Mouse (Mus musculus) ES-E14 (cell line): ENCODE measurements around the gene Ccdc110. TPM values are rescaled to one million over a fixed set of nuclear protein-coding genes. Genes with fewer than 3 reads are reported as not detected.

Experiments
- DNase-seq: peaks from one replicate; pipeline ENCODE4 v3.0.0-alpha.2; 2013; ENCODE audit warnings: low read depth, low spot score
- H3K27ac ChIP-seq: 2 replicates; pipeline ENCODE4 v1.5.1; 2012; ENCODE audit warnings: low read depth, mild to moderate bottlenecking, low read length, moderate library complexity, mixed read lengths; ENCODE audit not compliant: poor library complexity, insufficient read depth, severe bottlenecking
- H3K36me3 ChIP-seq: 2 replicates; pipeline ENCODE4 v1.6.1; 2012; ENCODE audit warnings: mild to moderate bottlenecking, low read length, moderate library complexity, mixed read lengths; ENCODE audit not compliant: control insufficient read depth, poor library complexity, insufficient read depth, severe bottlenecking
- H3K4me1 ChIP-seq, 2 experiments: fragments of 150-350 bp in 1 of 2; sonication (generic) in 1 of 2; 2 replicates each; pipeline ENCODE4 v1.6.1; 2012; ENCODE audit warnings: low read length in 2 of 2, mild to moderate bottlenecking in 1 of 2, mixed read lengths in 1 of 2; ENCODE audit not compliant: control insufficient read depth in 2 of 2, insufficient read depth in 2 of 2, poor library complexity in 1 of 2
- H3K4me3 ChIP-seq, 2 experiments: fragments of 150-350 bp in 1 of 2; sonication (generic) in 1 of 2; 2 replicates each; pipeline ENCODE4 v1.5.1; 2012; ENCODE audit warnings: low read length in 2 of 2, low read depth in 1 of 2, mild to moderate bottlenecking in 1 of 2, mixed read lengths in 1 of 2; ENCODE audit not compliant: insufficient read depth in 1 of 2, poor library complexity in 1 of 2, severe bottlenecking in 1 of 2
- H3K9ac ChIP-seq: 2 replicates; pipeline ENCODE4 v1.6.1; 2012; ENCODE audit warnings: low read depth, mild to moderate bottlenecking, low read length, mixed read lengths; ENCODE audit not compliant: poor library complexity, insufficient read depth, severe bottlenecking
- H3K9me3 ChIP-seq: fragments of 150-350 bp; sonication (generic); 2 replicates; pipeline ENCODE4 v1.6.1; 2012; ENCODE audit warnings: low read depth, mild to moderate bottlenecking, low read length; ENCODE audit not compliant: control insufficient read depth, insufficient read depth
- CHD2 ChIP-seq: IDR thresholded peaks from 2 replicates; pipeline ENCODE4 v1.6.1; 2014; ENCODE audit warnings: mild to moderate bottlenecking, low read depth, low read length, inconsistent platforms
- HCFC1 ChIP-seq: IDR thresholded peaks from 2 replicates; pipeline ENCODE4 v1.6.1; 2012; ENCODE audit warnings: low read length, inconsistent platforms, borderline replicate concordance; ENCODE audit not compliant: insufficient read depth
- MAFK ChIP-seq: IDR thresholded peaks from 2 replicates; pipeline ENCODE4 v1.6.1; 2014; ENCODE audit warnings: mild to moderate bottlenecking, low read depth, low read length, inconsistent platforms; ENCODE audit not compliant: insufficient read depth
- ZC3H11A ChIP-seq: IDR thresholded peaks from 2 replicates; pipeline ENCODE4 v1.6.1; 2012; ENCODE audit warnings: low read depth, mild to moderate bottlenecking, inconsistent platforms, low read length, borderline replicate concordance
- ZNF384 ChIP-seq: IDR thresholded peaks from 2 replicates; pipeline ENCODE4 v1.6.1; 2012; ENCODE audit warnings: low read depth, low read length, inconsistent platforms
- in situ Hi-C, 2 experiments: fragments of 600-800 bp; cut with MboI; formaldehyde crosslinking; loops; one replicate each; pipeline ENCODE4 v1.15.1; 2025; ENCODE audit warnings: low sequenced_read_pairs in 2 of 2, inconsistent platforms in 1 of 2; ENCODE audit not compliant: unreplicated experiment in 2 of 2
- total RNA-seq: library from RNA; depleted of rRNA; stranded (reverse); fragments of 300-350 nt; gene quantifications from 2 replicates; pipeline ENCODE4 v1.2.3, GENCODE M21; 2012; rRNA removed

Ccdc110 gene
- total RNA-seq = not detected in 2 replicates

- no peak within 1 kb of the TSS for H3K9ac ChIP-seq
- DNase-seq = peak; percentile 94
- TF ChIP-seq CHD2 (no peak), ZC3H11A (peak; percentile 100)
Measured at GRCm38 (mm10) chr8:45934582-45935014, at the start of gene Ccdc110. Ccdc110 (plus strand) TSS chr8:45934619.

DNA sequence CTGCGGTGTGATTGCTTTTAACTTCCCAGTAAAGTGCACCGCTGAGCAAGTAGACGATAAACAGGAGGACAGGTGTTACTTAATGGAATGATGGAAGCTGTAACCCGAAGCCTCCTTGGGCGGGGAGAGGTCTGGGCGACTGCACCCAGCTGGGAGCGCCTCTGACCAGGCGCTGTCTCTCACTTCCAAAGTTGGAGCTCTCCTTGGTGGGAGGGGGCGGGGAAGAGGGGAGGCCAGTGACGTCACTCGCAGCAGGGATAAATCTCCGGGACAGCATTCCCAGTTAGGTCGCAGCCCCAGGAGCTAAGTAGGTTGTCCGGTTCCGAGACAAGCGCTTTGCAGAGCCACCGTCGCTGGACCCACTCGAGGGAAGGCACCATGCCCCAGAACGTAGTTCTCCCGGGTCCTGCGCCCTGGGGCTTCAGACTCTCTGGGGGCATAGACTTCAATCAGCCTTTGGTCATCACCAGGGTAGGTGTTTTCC is 49.2 kb upstream of the Ccdc110 start, which contains the start of gene Pdlim3:
TSS of gene Pdlim3 (plus strand) at position 260 of the 484 bp plus-strand sequence.
- Histone ChIP-seq H3K4me3 (peak within 1 kb of the TSS; percentile 53 to 63), H3K36me3 (no peaks in the 10 kb centered on the region), H3K27ac (no peak within 1 kb of the TSS), H3K4me1 (peaks cover 2 to 3% of the 10 kb centered on the region in 2 experiments; a peak in 2 of 4 replicates), H3K9ac (peak within 1 kb of the TSS; percentile 10; the same call in 1 of the 2 replicates), H3K9me3 (no peaks in the 10 kb centered on the region)
- TF ChIP-seq ZNF384 = no peak
- no peak for TF ChIP-seq ZC3H11A
- peak; percentile 58 for DNase-seq
- in situ Hi-C loops = no loop called here

More at GRCm38 (mm10) chr8:45934582-45935014, at the start of gene Ccdc110:
- Histone ChIP-seq H3K4me3 (no peak within 1 kb of the TSS), H3K27ac (no peak within 1 kb of the TSS), H3K4me1 (no peaks in the 10 kb centered on the region), H3K36me3 (no peaks in the 10 kb centered on the region; the same call in 1 of the 2 replicates), H3K9me3 (no peaks in the 10 kb centered on the region)
- in situ Hi-C loops = loop anchor here (5.0 to 10.0 kb wide), 4 partner anchors 120 to 482 kb away; no protein-coding TSS in a partner anchor

DNA sequence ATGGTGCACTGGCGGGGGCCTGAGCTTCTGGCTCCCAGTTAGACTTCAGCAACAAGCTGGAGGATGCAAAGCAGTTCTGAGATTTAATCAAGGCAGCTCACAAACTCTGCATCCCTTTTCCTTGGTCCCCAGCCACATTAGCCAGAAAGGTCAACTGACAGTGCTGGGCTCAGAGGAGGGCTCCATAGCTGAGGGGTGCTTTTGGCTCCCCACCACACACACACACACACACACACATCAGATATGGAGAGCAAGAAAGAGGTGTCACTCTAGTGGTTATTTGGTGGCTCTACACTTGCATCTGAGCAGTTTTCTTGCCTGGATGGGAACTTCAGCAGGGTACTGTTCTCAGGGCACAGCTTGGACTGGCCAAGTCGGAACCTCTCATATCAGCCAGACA is 48.6 kb upstream of the Ccdc110 start:
- DNase-seq = no peak
- Histone ChIP-seq H3K4me3 (peak overlapping the region; percentile 53 to 63; a peak in 3 of 4 replicates), H3K9ac (no peak overlapping the region; the same call in 1 of the 2 replicates), H3K4me1 (peaks cover 2 to 3% of the 10 kb centered on the region in 2 experiments; a peak in 2 of 4 replicates), H3K36me3 (no peaks in the 10 kb centered on the region), H3K27ac (no peak overlapping the region), H3K9me3 (no peaks in the 10 kb centered on the region)
- TF ChIP-seq CHD2 (no peak), ZNF384 (no peak), MAFK (no peak)
- in situ Hi-C loops = no loop called here

GRCm38 (mm10) chr8:45889737-45890136 is 44.7 kb upstream of the Ccdc110 start:
- Histone ChIP-seq H3K9ac (no peak overlapping the region), H3K36me3 (no peaks in the 10 kb centered on the region), H3K27ac (no peak overlapping the region), H3K4me1 (peaks cover 2 to 3% of the 10 kb centered on the region in 2 experiments; a peak in 2 of 4 replicates), H3K9me3 (no peaks in the 10 kb centered on the region), H3K4me3 (no peak overlapping the region)
- no peak for DNase-seq
- in situ Hi-C loops = no loop called here
- TF ChIP-seq ZC3H11A (no peak), HCFC1 (no peak), MAFK (no peak), ZNF384 (no peak), CHD2 (no peak)

GRCm38 (mm10) chr8:45896590-45896989 is 37.8 kb upstream of the Ccdc110 start:
- Histone ChIP-seq H3K4me3 (no peak overlapping the region), H3K27ac (no peak overlapping the region), H3K9me3 (no peaks in the 10 kb centered on the region), H3K36me3 (no peaks in the 10 kb centered on the region), H3K9ac (no peak overlapping the region), H3K4me1 (no peaks in the 10 kb centered on the region)
- no peak for DNase-seq
- in situ Hi-C loops = no loop called here
- TF ChIP-seq MAFK (no peak), ZC3H11A (no peak), ZNF384 (no peak), HCFC1 (no peak), CHD2 (no peak)
